Mouse (Mus musculus) yolk sac, embryonic 10.5 days (tissue): ENCODE measurements at regions not wholly inside any gene's neighbourhood (a gene's known extent, or its start where the extent isn't known, plus 50 kb on each side); places are given as distances from the start of the nearest gene placed in this dataset.

Experiments used
- DNase-seq: peaks from one replicate; pipeline ENCODE4 v3.0.0-alpha.2; 2017; ENCODE audit warnings: low spot score

GRCm38 (mm10) chr13:31166286-31166685 lies 192.3 kb downstream of the Gm5447 start:
- no peak for DNase-seq

- DNase-seq: no peak
Observed at GRCm38 (mm10) chr13:31168854-31169253, 194.8 kb downstream of the Gm5447 start.

- no peak for DNase-seq
Observed at GRCm38 (mm10) chr13:31171751-31172150, 197.7 kb downstream of the Gm5447 start.

GRCm38 (mm10) chr13:31172580-31172979 lies 198.6 kb downstream of the Gm5447 start:
- DNase-seq: no peak

- DNase-seq: no peak
Observed at GRCm38 (mm10) chr13:31177999-31178783, 204.2 kb downstream of the Gm5447 start.

GRCm38 (mm10) chr13:31178964-31179363 lies 205.0 kb downstream of the Gm5447 start:
- DNase-seq: no peak

GRCm38 (mm10) chr13:31179407-31180001 lies 205.5 kb downstream of the Gm5447 start:
- peak; percentile 78 for DNase-seq

GRCm38 (mm10) chr13:31181530-31181929 lies 207.5 kb downstream of the Gm5447 start:
- DNase-seq: no peak

- no peak for DNase-seq
Observed at GRCm38 (mm10) chr13:31184845-31185834, 211.1 kb downstream of the Gm5447 start.

- DNase-seq: no peak
Observed at GRCm38 (mm10) chr13:31186805-31187589, 213.0 kb downstream of the Gm5447 start.

- no peak for DNase-seq
Observed at GRCm38 (mm10) chr13:31189116-31189515, 215.1 kb downstream of the Gm5447 start.

- DNase-seq: no peak
Observed at GRCm38 (mm10) chr13:31190036-31190435, 216.0 kb downstream of the Gm5447 start.

GRCm38 (mm10) chr13:31191344-31192139 lies 217.5 kb downstream of the Gm5447 start:
- no peak for DNase-seq

- no peak for DNase-seq
Observed at GRCm38 (mm10) chr13:31194971-31195370, 221.0 kb downstream of the Gm5447 start.

GRCm38 (mm10) chr13:31196546-31196945 lies 222.5 kb downstream of the Gm5447 start:
- DNase-seq: peak; percentile 38

GRCm38 (mm10) chr13:31197593-31197992 lies 223.6 kb downstream of the Gm5447 start:
- no peak for DNase-seq

- DNase-seq: no peak
Observed at GRCm38 (mm10) chr13:31199384-31199783, 225.4 kb downstream of the Gm5447 start.

GRCm38 (mm10) chr13:31204068-31204467 lies 230.1 kb downstream of the Gm5447 start:
- DNase-seq: no peak

GRCm38 (mm10) chr13:31206381-31206780 lies 232.4 kb downstream of the Gm5447 start:
- DNase-seq: no peak

- DNase-seq: peak; percentile 62
Observed at GRCm38 (mm10) chr13:31207709-31208108, 233.7 kb downstream of the Gm5447 start.

- no peak for DNase-seq
Observed at GRCm38 (mm10) chr13:31223016-31223415, 249.0 kb downstream of the Gm5447 start.
